Mouse (Mus musculus): ENCODE measurements around the gene Lag3. TPM values are rescaled to one million over a fixed set of nuclear protein-coding genes. Genes with fewer than 3 reads are reported as not detected.

Gene Lag3
- polyA plus RNA-seq, 1 experiment from 2014 or later = 2.1 TPM

DNA sequence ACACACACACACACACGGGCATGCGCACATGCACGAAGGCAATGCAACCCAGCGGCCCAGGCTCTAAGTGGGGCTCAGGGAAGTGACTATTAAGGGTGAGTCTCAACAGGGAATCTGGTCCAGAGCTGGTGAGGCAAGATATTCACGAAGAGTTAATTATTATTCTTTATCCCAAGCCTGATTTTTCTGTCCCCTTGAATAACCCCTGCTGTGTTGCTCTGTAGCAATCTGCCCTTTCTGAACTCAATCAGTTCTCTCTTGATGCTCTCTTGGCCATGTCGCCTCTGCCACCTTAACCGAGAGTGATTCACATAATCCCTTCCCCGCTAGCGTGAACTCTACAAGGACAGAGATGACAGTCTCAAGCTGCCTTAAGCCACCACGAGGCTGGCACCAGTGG lies 28.2 kb downstream of the Lag3 start:
- H3K9me3 ChIP-seq (ENCODE audit: control insufficient read depth, low read length) = no peaks in the 10 kb centered on the region
- DNase-seq (ENCODE audit: low spot score) = no peak
- no peak overlapping the region for H3K27ac ChIP-seq (ENCODE audit: low read depth)
- H3K4me2 ChIP-seq (ENCODE audit: low read length) = no peak overlapping the region
- no peaks in the 10 kb centered on the region for H3K27me3 ChIP-seq (replicated peaks; ENCODE audit: control insufficient read depth, insufficient read depth, low read length)
- no peaks in the 10 kb centered on the region for H3K4me1 ChIP-seq (replicated peaks; ENCODE audit: control insufficient read depth, insufficient read depth, low read length)
- H3K36me3 ChIP-seq (ENCODE audit: control insufficient read depth, insufficient read depth, low read length) = no peaks in the 10 kb centered on the region
- 77% methylated on average over 10 of the region's 10 CpGs for WGBS
- no peak for ATAC-seq (replicated peaks; ENCODE audit: low FRiP score, low TSS enrichment, low read depth)
- H3K9ac ChIP-seq (ENCODE audit: low read length) = no peak overlapping the region
- H3K4me3 ChIP-seq (ENCODE audit: low read depth, low read length) = no peak overlapping the region

GRCm38 (mm10) chr6:124881821-124882220 lies 29.7 kb downstream of the Lag3 start:
- H3K4me1 ChIP-seq (replicated peaks; ENCODE audit: control insufficient read depth, insufficient read depth, low read length) = no peaks in the 10 kb centered on the region
- DNase-seq (ENCODE audit: low spot score) (no peak), ATAC-seq (replicated peaks; ENCODE audit: low FRiP score, low TSS enrichment, low read depth) (no peak)
- no peaks in the 10 kb centered on the region for H3K9me3 ChIP-seq (ENCODE audit: control insufficient read depth, low read length)
- 88% methylated on average over 9 of the region's 9 CpGs for WGBS
- no peak overlapping the region for H3K4me2 ChIP-seq (ENCODE audit: low read length)
- no peak overlapping the region for H3K27ac ChIP-seq (ENCODE audit: low read depth)
- no peak overlapping the region for H3K4me3 ChIP-seq (ENCODE audit: low read depth, low read length)
- H3K9ac ChIP-seq (ENCODE audit: low read length) = no peak overlapping the region
- no peaks in the 10 kb centered on the region for H3K27me3 ChIP-seq (replicated peaks; ENCODE audit: control insufficient read depth, insufficient read depth, low read length)
- no peaks in the 10 kb centered on the region for H3K36me3 ChIP-seq (ENCODE audit: control insufficient read depth, insufficient read depth, low read length)

- H3K36me3 ChIP-seq (ENCODE audit: control insufficient read depth, insufficient read depth, low read length) = no peaks in the 10 kb centered on the region
- no peak overlapping the region for H3K4me2 ChIP-seq (ENCODE audit: low read length)
- ATAC-seq (replicated peaks; ENCODE audit: low FRiP score, low TSS enrichment, low read depth) (no peak), DNase-seq (ENCODE audit: low spot score) (no peak)
- H3K9me3 ChIP-seq (ENCODE audit: control insufficient read depth, low read length) = no peaks in the 10 kb centered on the region
- H3K4me3 ChIP-seq (ENCODE audit: low read depth, low read length) = no peak overlapping the region
- H3K27me3 ChIP-seq (replicated peaks; ENCODE audit: control insufficient read depth, insufficient read depth, low read length) = no peaks in the 10 kb centered on the region
- WGBS = 61% methylated on average over 6 of the region's 6 CpGs
- H3K27ac ChIP-seq (ENCODE audit: low read depth) = no peak overlapping the region
- no peaks in the 10 kb centered on the region for H3K4me1 ChIP-seq (replicated peaks; ENCODE audit: control insufficient read depth, insufficient read depth, low read length)
- no peak overlapping the region for H3K9ac ChIP-seq (ENCODE audit: low read length)
Measured at GRCm38 (mm10) chr6:124879390-124879789, 32.1 kb downstream of the Lag3 start.

- DNase-seq (ENCODE audit: low spot score) (no peak), ATAC-seq (replicated peaks; ENCODE audit: low FRiP score, low TSS enrichment, low read depth) (no peak)
- Histone ChIP-seq H3K27me3 (replicated peaks; ENCODE audit: control insufficient read depth, insufficient read depth, low read length) (no peaks in the 10 kb centered on the region), H3K4me1 (replicated peaks; ENCODE audit: control insufficient read depth, insufficient read depth, low read length) (no peaks in the 10 kb centered on the region), H3K9me3 (ENCODE audit: control insufficient read depth, low read length) (no peaks in the 10 kb centered on the region), H3K4me2 (ENCODE audit: low read length) (no peak overlapping the region), H3K9ac (ENCODE audit: low read length) (no peak overlapping the region), H3K36me3 (ENCODE audit: control insufficient read depth, insufficient read depth, low read length) (no peaks in the 10 kb centered on the region), H3K4me3 (ENCODE audit: low read depth, low read length) (no peak overlapping the region), H3K27ac (ENCODE audit: low read depth) (no peak overlapping the region)
- 42% methylated on average over 2 of the region's 3 CpGs for WGBS
Measured at GRCm38 (mm10) chr6:124874348-124874747, 37.2 kb downstream of the Lag3 start.

GRCm38 (mm10) chr6:124866560-124866959 lies 44.9 kb downstream of the Lag3 start:
- no peak for DNase-seq (ENCODE audit: low spot score)
- 59% methylated on average over 6 of the region's 7 CpGs for WGBS
- ATAC-seq (replicated peaks; ENCODE audit: low FRiP score, low TSS enrichment, low read depth) = no peak
- no peak overlapping the region for H3K4me3 ChIP-seq (ENCODE audit: low read depth, low read length)
- no peak overlapping the region for H3K27ac ChIP-seq (ENCODE audit: low read depth)
- no peaks in the 10 kb centered on the region for H3K36me3 ChIP-seq (ENCODE audit: control insufficient read depth, insufficient read depth, low read length)
- H3K27me3 ChIP-seq (replicated peaks; ENCODE audit: control insufficient read depth, insufficient read depth, low read length) = peaks cover 6% of the 10 kb centered on the region; the same call in 1 of the 2 replicates
- no peaks in the 10 kb centered on the region for H3K9me3 ChIP-seq (ENCODE audit: control insufficient read depth, low read length)
- H3K4me2 ChIP-seq (ENCODE audit: low read length) = no peak overlapping the region
- no peak overlapping the region for H3K9ac ChIP-seq (ENCODE audit: low read length)
- peaks cover 15% of the 10 kb centered on the region for H3K4me1 ChIP-seq (replicated peaks; ENCODE audit: control insufficient read depth, insufficient read depth, low read length)

GRCm38 (mm10) chr6:124865766-124866362 lies 45.6 kb downstream of the Lag3 start:
- H3K27ac ChIP-seq (ENCODE audit: low read depth) = no peak overlapping the region
- H3K9me3 ChIP-seq (ENCODE audit: control insufficient read depth, low read length) = no peaks in the 10 kb centered on the region
- H3K4me1 ChIP-seq (replicated peaks; ENCODE audit: control insufficient read depth, insufficient read depth, low read length) = peaks cover 15% of the 10 kb centered on the region
- ATAC-seq (replicated peaks; ENCODE audit: low FRiP score, low TSS enrichment, low read depth) = no peak
- no peak overlapping the region for H3K4me2 ChIP-seq (ENCODE audit: low read length)
- WGBS = 32% methylated on average over 16 of the region's 18 CpGs
- no peaks in the 10 kb centered on the region for H3K36me3 ChIP-seq (ENCODE audit: control insufficient read depth, insufficient read depth, low read length)
- DNase-seq (ENCODE audit: low spot score) = no peak
- H3K9ac ChIP-seq (ENCODE audit: low read length) = no peak overlapping the region
- H3K4me3 ChIP-seq (ENCODE audit: low read depth, low read length) = no peak overlapping the region
- peaks cover 6% of the 10 kb centered on the region; the same call in 1 of the 2 replicates for H3K27me3 ChIP-seq (replicated peaks; ENCODE audit: control insufficient read depth, insufficient read depth, low read length)

GRCm38 (mm10) chr6:124863658-124864298 lies 47.7 kb downstream of the Lag3 start, which contains the start of gene Gpr162:
Gene Gpr162, minus strand, starts transcription at chr6:124863983.
- H3K9ac ChIP-seq (ENCODE audit: low read length) = peak within 1 kb of the TSS; percentile 65
- peak; percentile 71 for ATAC-seq (replicated peaks; ENCODE audit: low FRiP score, low TSS enrichment, low read depth)
- no peaks in the 10 kb centered on the region for H3K36me3 ChIP-seq (ENCODE audit: control insufficient read depth, insufficient read depth, low read length)
- peaks cover 6% of the 10 kb centered on the region; the same call in 1 of the 2 replicates for H3K27me3 ChIP-seq (replicated peaks; ENCODE audit: control insufficient read depth, insufficient read depth, low read length)
- peaks cover 20% of the 10 kb centered on the region for H3K4me1 ChIP-seq (replicated peaks; ENCODE audit: control insufficient read depth, insufficient read depth, low read length)
- H3K4me2 ChIP-seq (ENCODE audit: low read length) = peak within 1 kb of the TSS; percentile 88
- peak within 1 kb of the TSS; percentile 38; the same call in 1 of the 2 replicates for H3K27ac ChIP-seq (ENCODE audit: low read depth)
- peak within 1 kb of the TSS; percentile 59 for H3K4me3 ChIP-seq (ENCODE audit: low read depth, low read length)
- DNase-seq (ENCODE audit: low spot score) = peak; percentile 87
- WGBS = 1% methylated on average over 40 of the region's 43 CpGs
- H3K9me3 ChIP-seq (ENCODE audit: control insufficient read depth, low read length) = no peaks in the 10 kb centered on the region

DNA sequence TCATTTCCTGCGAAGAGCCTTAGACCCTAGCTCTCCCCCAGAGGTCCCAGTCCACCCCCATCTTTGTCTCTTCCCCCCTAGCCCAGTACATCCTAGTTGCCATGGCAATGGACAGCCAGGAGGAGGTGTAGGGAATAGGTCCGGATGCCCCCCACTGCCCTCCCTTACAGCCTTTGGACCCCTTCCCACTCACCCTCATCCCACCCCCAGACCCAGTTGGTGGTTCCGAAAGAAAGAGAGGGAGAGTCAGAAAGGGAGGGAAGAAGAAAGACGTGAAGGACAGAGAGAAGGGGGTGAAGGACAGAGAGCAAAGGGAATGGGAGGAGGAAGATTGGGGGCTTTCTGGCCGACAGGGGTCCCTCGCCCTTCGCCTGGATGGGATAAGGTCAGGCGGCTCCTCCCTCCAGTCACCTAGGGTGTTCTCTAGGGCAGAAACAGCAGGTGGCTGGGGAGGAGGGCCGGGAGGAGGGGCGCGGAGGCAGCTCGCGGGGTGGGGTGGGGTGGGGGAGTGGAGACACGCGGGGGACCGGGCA lies 48.3 kb downstream of the Lag3 start:
- peak overlapping the region; percentile 38; the same call in 1 of the 2 replicates for H3K27ac ChIP-seq (ENCODE audit: low read depth)
- 3% methylated on average over 7 of the region's 16 CpGs for WGBS
- peak; percentile 11 for ATAC-seq (replicated peaks; ENCODE audit: low FRiP score, low TSS enrichment, low read depth)

More for the DNA sequence above, 48.3 kb downstream of the Lag3 start:
- H3K4me1 ChIP-seq (replicated peaks; ENCODE audit: control insufficient read depth, insufficient read depth, low read length) = peaks cover 22% of the 10 kb centered on the region
- H3K4me3 ChIP-seq (ENCODE audit: low read depth, low read length) = peak overlapping the region; percentile 59
- peaks cover 6% of the 10 kb centered on the region; the same call in 1 of the 2 replicates for H3K27me3 ChIP-seq (replicated peaks; ENCODE audit: control insufficient read depth, insufficient read depth, low read length)
- H3K36me3 ChIP-seq (ENCODE audit: control insufficient read depth, insufficient read depth, low read length) = no peaks in the 10 kb centered on the region
- peak; percentile 71 for DNase-seq (ENCODE audit: low spot score)
- H3K4me2 ChIP-seq (ENCODE audit: low read length) = peak overlapping the region; percentile 88
- H3K9ac ChIP-seq (ENCODE audit: low read length) = peak overlapping the region; percentile 65
- no peaks in the 10 kb centered on the region for H3K9me3 ChIP-seq (ENCODE audit: control insufficient read depth, low read length)

Measured in intestine, embryonic 14.5 days (tissue).